Comparison of ENCODE assay signal across 21 mouse cellular contexts in genomic region chr13:56040621-56041020, GRCm38 (mm10).
DNase-seq lines count a peak whose midpoint lies in the region; ATAC-seq and TF ChIP-seq lines count a peak whose summit lies in the region.
"Had no signal": no experiment of that assay in that cellular context is flagged by ENCODE, and none has a peak within 500 bp of the region (broad histone marks: within the 10 kb centered on the region; RNA-seq: fewer than 3 reads in every experiment).

No protein-coding gene starts in this region.

- ATAC-seq in forebrain, embryonic 13.5 days, result 0 out of 2 replicates have a peak, but pooled peaks have one; percentile 33
- ATAC-seq in forebrain, embryonic 11.5 days (replicated peaks; ENCODE audit: low FRiP score), result no peak
- ATAC-seq: CD4-positive, CD25-positive, alpha-beta regulatory T cell, adult 4 months had no signal

- H3K27me3 ChIP-seq in forebrain, embryonic 13.5 days, result no peaks in the 10 kb centered on the region
- no peaks in the 10 kb centered on the region for H3K27me3 ChIP-seq in forebrain, embryonic 11.5 days (ENCODE audit: control insufficient read depth, insufficient read depth, low read length)
- H3K27me3 ChIP-seq: embryonic facial prominence, embryonic 12.5 days; heart, embryonic 12.5 days; hindbrain, embryonic 15.5 days had no signal

- no peak for DNase-seq in forebrain, embryonic 11.5 days (ENCODE audit: low spot score)
- DNase-seq in heart, adult 11 months, result peak; percentile 23
- DNase-seq in heart, adult 8-10 months (ENCODE audit: low spot score), result no peak
- peak; percentile 51 to 67 for DNase-seq in layer of hippocampus, adult 2 months (ENCODE audit: low spot score in 2 of 2)
- DNase-seq in layer of hippocampus, postnatal 14 days (ENCODE audit: low spot score in 2 of 2), result peak; percentile 15 to 72
- DNase-seq in gastrocnemius, adult 18-20 months (ENCODE audit: low spot score), result no peak
- no peak for DNase-seq in yolk sac, embryonic 10.5 days (ENCODE audit: low spot score)
- DNase-seq: adrenal gland, adult 8-10 months; adrenal gland, postnatal 36 days; B cell, adult 2 months; cerebellum, adult 11-12 months; cerebellum, adult 9-10 months; cerebellum, postnatal 25 days; gastrocnemius, postnatal 10 days; heart, adult 2 months had no signal

- no peak for TF ChIP-seq CTCF in layer of hippocampus, adult 2 months (conservative IDR thresholded peaks at IDR 0.05)

- no peaks in the 10 kb centered on the region for H3K9me3 ChIP-seq in forebrain, embryonic 13.5 days (replicated peaks)
- no peaks in the 10 kb centered on the region for H3K9me3 ChIP-seq in forebrain, embryonic 11.5 days (ENCODE audit: control insufficient read depth, low read length)
- H3K9me3 ChIP-seq: embryonic facial prominence, embryonic 12.5 days; G1E; heart, embryonic 12.5 days; hindbrain, embryonic 15.5 days had no signal

- no peak overlapping the region for H3K4me3 ChIP-seq in forebrain, embryonic 13.5 days
- H3K4me3 ChIP-seq in forebrain, embryonic 11.5 days (ENCODE audit: low read depth, low read length), result no peak overlapping the region
- H3K4me3 ChIP-seq in layer of hippocampus, adult 2 months, result no peak overlapping the region
- H3K4me3 ChIP-seq: embryonic facial prominence, embryonic 12.5 days; heart, adult 2 months; heart, embryonic 12.5 days; hindbrain, embryonic 15.5 days had no signal

- no peaks in the 10 kb centered on the region for H3K36me3 ChIP-seq in forebrain, embryonic 13.5 days (ENCODE audit: poor library complexity, severe bottlenecking)
- H3K36me3 ChIP-seq in forebrain, embryonic 11.5 days (ENCODE audit: control insufficient read depth, insufficient read depth, low read length), result no peaks in the 10 kb centered on the region
- H3K36me3 ChIP-seq: embryonic facial prominence, embryonic 12.5 days; G1E; heart, embryonic 12.5 days; hindbrain, embryonic 15.5 days had no signal

- WGBS in forebrain, embryonic 13.5 days, result 69% methylated on average over 3 of the region's 3 CpGs
- 88% methylated on average over 3 of the region's 3 CpGs for WGBS in forebrain, embryonic 11.5 days

- no peak overlapping the region for H3K4me2 ChIP-seq in forebrain, embryonic 13.5 days
- H3K4me2 ChIP-seq in forebrain, embryonic 11.5 days (ENCODE audit: low read depth, low read length, severe bottlenecking), result no peak overlapping the region
- H3K4me2 ChIP-seq: embryonic facial prominence, embryonic 12.5 days; heart, embryonic 12.5 days; hindbrain, embryonic 15.5 days had no signal

- H3K9ac ChIP-seq in forebrain, embryonic 13.5 days, result no peak overlapping the region
- no peak overlapping the region for H3K9ac ChIP-seq in forebrain, embryonic 11.5 days (ENCODE audit: low read length)
- H3K9ac ChIP-seq: embryonic facial prominence, embryonic 12.5 days; heart, embryonic 12.5 days; hindbrain, embryonic 15.5 days had no signal

- H3K27ac ChIP-seq in forebrain, embryonic 13.5 days, result no peak overlapping the region
- H3K27ac ChIP-seq in forebrain, embryonic 11.5 days (ENCODE audit: low read depth, low read length), result no peak overlapping the region
- no peak overlapping the region for H3K27ac ChIP-seq in layer of hippocampus, adult 2 months
- H3K27ac ChIP-seq: embryonic facial prominence, embryonic 12.5 days; heart, adult 2 months; hindbrain, embryonic 15.5 days had no signal

- 0 out of 2 replicates have a peak, but pooled peaks cover 3% of the 10 kb centered on the region for H3K4me1 ChIP-seq in forebrain, embryonic 13.5 days
- H3K4me1 ChIP-seq in forebrain, embryonic 11.5 days (replicated peaks; ENCODE audit: control insufficient read depth, insufficient read depth, low read length), result no peaks in the 10 kb centered on the region
- H3K4me1 ChIP-seq: embryonic facial prominence, embryonic 12.5 days; hindbrain, embryonic 15.5 days had no signal

Comparison
In these comparisons a context has a peak if more than half of its experiments do, and no peak if none do; other contexts are left out.
1. DNase-seq: peak in heart, adult 11 months (single experiment), layer of hippocampus, adult 2 months (2 of 2) and layer of hippocampus, postnatal 14 days (2 of 2); none in forebrain, embryonic 11.5 days (single experiment), heart, adult 8-10 months (single experiment), gastrocnemius, adult 18-20 months (single experiment) and yolk sac, embryonic 10.5 days (single experiment).